Mouse (Mus musculus): ENCODE data around the gene Usp4.

GRCm38 (mm10) chr9:108381382-108381781 is 33.7 kb downstream of the Usp4 start:
- TF ChIP-seq CTCF (IDR thresholded peaks at IDR 0.05 in 2 of 3, conservative IDR thresholded peaks at IDR 0.05 in 1 of 3; ENCODE audit: control insufficient read depth in 1 of 3, insufficient read depth in 1 of 3, low read depth in 2 of 3, low read length in 3 of 3, poor library complexity in 1 of 3, severe bottlenecking in 1 of 3) = no peak
- TF ChIP-seq TCF12 (IDR thresholded peaks at IDR 0.05; ENCODE audit: low read depth, low read length) = no peak
- TF ChIP-seq MYC (IDR thresholded peaks at IDR 0.05; ENCODE audit: low read depth, low read length) = no peak
- no peak for TF ChIP-seq EP300 (IDR thresholded peaks at IDR 0.05; ENCODE audit: low read depth in 1 of 2, low read length in 2 of 2)
- TF ChIP-seq BHLHE40 (IDR thresholded peaks at IDR 0.05; ENCODE audit: borderline replicate concordance, low read depth, low read length) = no peak
- TF ChIP-seq POLR2AphosphoS2 (IDR thresholded peaks at IDR 0.05; ENCODE audit: low read length) = no peak
- TF ChIP-seq ZC3H11A (IDR thresholded peaks at IDR 0.05; ENCODE audit: low read depth, low read length) = no peak
- TF ChIP-seq NELFE (IDR thresholded peaks at IDR 0.05; ENCODE audit: low read depth, low read length) = no peak
- no peak for TF ChIP-seq ZNF384 (IDR thresholded peaks at IDR 0.05; ENCODE audit: low read depth, low read length)
- TF ChIP-seq SIN3A (IDR thresholded peaks at IDR 0.05; ENCODE audit: low read length) = no peak
